Mouse (Mus musculus): ENCODE measurements around the gene Egfr. TPM values are rescaled to one million over a fixed set of nuclear protein-coding genes. Genes with fewer than 3 reads are reported as not detected.

Gene Egfr
- polyA plus RNA-seq, 1 experiment = 25.7 TPM

DNA sequence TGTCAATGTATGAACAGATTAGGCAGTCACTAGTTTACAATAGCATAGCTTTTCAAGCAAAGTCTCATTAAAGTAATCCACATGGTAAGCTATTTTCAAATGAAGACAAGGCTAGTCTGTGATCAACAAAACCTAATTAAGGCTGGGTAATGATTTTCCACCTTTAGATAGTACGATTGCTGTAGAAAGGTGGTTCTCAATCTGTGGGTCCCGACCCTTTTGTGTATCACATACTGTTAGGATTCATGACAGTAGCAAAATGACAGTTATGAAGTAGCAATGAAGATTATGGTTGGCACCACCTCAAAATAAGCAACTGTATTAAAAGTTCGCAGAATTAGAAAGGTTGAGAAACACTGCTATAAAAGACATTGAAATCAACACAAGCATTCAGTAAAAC, 90.9 kb downstream of the Egfr start:
- 79% methylated on average over 3 of the region's 3 CpGs for WGBS
- DNase-seq = no peak
- TF ChIP-seq CTCF (IDR thresholded peaks at IDR 0.05; ENCODE audit: insufficient read depth, low read length) (no peak), POLR2A (IDR thresholded peaks at IDR 0.05; ENCODE audit: borderline replicate concordance, extremely low read depth, low read depth, low read length) (no peak)
- peaks cover 5% of the 10 kb centered on the region for H3K4me1 ChIP-seq (ENCODE audit: control insufficient read depth, insufficient read depth, low read length)
- H3K4me3 ChIP-seq (replicated peaks; ENCODE audit: extremely low read depth, low read depth, low read length) = no peak overlapping the region

DNA sequence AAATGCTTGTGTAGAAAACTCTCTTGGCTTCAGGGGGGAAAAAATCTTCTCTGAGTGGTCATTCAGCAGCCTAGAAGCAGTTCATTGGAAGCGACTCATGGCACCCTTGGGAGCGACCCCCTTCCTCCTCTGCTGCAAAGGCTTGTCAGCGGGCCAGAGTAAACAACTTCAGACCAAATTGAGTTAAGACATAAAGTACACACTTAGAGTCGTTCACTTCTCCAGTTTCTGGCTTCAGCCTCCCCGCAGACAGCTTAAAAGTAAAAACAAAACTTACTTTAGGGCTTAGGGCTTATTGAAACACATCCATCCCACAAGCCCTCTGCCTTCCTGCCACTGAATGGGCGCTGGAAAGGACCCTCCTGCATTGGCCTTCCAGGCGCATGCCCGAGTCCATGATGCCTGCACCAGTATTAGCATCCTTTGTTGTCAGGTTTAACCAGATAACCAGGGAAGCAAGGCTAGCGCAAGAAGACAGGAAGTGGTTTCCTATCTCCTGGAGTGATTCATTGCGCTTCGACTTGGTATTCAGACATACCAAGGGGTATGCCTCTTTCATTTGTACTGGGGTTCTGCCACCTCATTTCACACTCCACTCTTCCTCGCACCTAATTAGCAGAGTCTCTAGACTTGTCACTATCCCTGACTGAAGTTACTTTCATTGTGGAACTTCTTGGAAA, 92.0 kb downstream of the Egfr start:
- TF ChIP-seq CTCF (IDR thresholded peaks at IDR 0.05; ENCODE audit: insufficient read depth, low read length) (no peak), POLR2A (IDR thresholded peaks at IDR 0.05; ENCODE audit: borderline replicate concordance, extremely low read depth, low read depth, low read length) (no peak)
- WGBS = 31% methylated on average over 12 of the region's 12 CpGs
- Histone ChIP-seq H3K4me1 (ENCODE audit: control insufficient read depth, insufficient read depth, low read length) (peaks cover 8% of the 10 kb centered on the region), H3K4me3 (replicated peaks; ENCODE audit: extremely low read depth, low read depth, low read length) (no peak overlapping the region)
- DNase-seq = peak; percentile 28

DNA sequence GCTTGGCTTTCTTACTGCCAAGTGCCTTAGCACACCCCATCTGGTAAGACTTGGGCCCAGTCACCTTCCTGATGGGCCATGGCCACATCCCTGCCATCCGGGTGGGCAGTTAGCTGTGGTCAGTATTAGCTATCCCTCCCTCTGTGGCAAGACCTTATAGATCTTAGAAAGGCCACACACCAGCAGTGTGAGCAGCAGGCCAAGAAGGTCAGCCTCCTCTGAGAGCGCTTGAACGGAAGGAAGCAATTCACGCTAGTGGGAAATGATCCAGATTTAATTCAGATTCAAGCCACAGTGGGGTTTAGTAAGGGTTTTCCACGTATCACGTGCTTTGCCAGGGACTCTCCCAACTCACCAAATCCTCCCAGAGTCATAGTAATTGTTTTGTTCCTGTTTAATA, 96.9 kb downstream of the Egfr start:
- no peak for TF ChIP-seq POLR2A (IDR thresholded peaks at IDR 0.05; ENCODE audit: borderline replicate concordance, extremely low read depth, low read depth, low read length)
- TF ChIP-seq CTCF (IDR thresholded peaks at IDR 0.05; ENCODE audit: insufficient read depth, low read length) = no peak
- Histone ChIP-seq H3K4me3 (replicated peaks; ENCODE audit: extremely low read depth, low read depth, low read length) (no peak overlapping the region), H3K4me1 (ENCODE audit: control insufficient read depth, insufficient read depth, low read length) (peaks cover 9% of the 10 kb centered on the region)
- 47% methylated on average over 6 of the region's 6 CpGs for WGBS
- DNase-seq = peak; percentile 20

DNA sequence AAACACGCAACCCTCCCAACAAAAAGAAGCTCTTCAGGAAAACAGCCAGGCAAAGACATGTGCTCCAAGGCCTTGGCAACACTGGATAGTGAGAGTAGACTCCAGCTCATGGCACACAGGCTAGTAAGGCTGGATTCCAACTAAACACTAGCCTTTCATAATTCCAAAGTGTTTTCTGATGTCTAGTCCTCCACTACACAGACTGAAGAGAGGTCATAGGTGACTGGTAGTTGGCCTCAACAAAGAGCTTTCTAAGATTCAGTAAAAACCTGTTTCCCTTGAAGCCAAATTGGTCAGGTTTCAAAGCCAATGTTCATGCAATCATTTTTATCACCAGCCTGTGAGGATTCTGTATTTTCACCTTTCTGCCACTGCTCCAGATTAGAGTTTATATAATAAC, 99.4 kb downstream of the Egfr start:
- Histone ChIP-seq H3K4me3 (replicated peaks; ENCODE audit: extremely low read depth, low read depth, low read length) (no peak overlapping the region), H3K4me1 (ENCODE audit: control insufficient read depth, insufficient read depth, low read length) (peaks cover 4% of the 10 kb centered on the region)
- no peak for TF ChIP-seq CTCF (IDR thresholded peaks at IDR 0.05; ENCODE audit: insufficient read depth, low read length)
- TF ChIP-seq POLR2A (IDR thresholded peaks at IDR 0.05; ENCODE audit: borderline replicate concordance, extremely low read depth, low read depth, low read length) = no peak
- DNase-seq = no peak
- WGBS = 83% methylated on average over 1 of the region's 1 CpGs

DNA sequence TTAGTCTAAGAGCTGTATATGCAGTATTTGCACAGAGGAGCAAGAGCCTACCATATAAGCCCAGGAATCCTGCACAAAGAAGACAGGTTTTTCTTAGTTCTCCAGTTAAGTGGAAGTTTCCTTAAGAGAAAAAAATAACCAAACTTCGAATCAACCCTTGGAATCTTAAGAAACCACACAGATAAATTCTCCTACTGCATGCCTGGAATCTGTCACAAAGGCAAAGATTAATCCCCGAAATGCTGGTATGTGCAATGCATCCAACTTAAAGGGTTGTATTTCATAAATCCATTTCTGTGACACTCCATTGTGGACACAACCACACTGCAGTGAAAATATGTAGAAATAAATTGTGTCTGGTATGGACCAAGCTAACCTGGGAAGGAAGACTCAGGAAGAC, 102.1 kb downstream of the Egfr start:
- Histone ChIP-seq H3K4me1 (ENCODE audit: control insufficient read depth, insufficient read depth, low read length) (no peaks in the 10 kb centered on the region), H3K4me3 (replicated peaks; ENCODE audit: extremely low read depth, low read depth, low read length) (no peak overlapping the region)
- WGBS = 49% methylated on average over 2 of the region's 2 CpGs
- TF ChIP-seq POLR2A (IDR thresholded peaks at IDR 0.05; ENCODE audit: borderline replicate concordance, extremely low read depth, low read depth, low read length) = no peak
- TF ChIP-seq CTCF (IDR thresholded peaks at IDR 0.05; ENCODE audit: insufficient read depth, low read length) = no peak
- DNase-seq = no peak

DNA sequence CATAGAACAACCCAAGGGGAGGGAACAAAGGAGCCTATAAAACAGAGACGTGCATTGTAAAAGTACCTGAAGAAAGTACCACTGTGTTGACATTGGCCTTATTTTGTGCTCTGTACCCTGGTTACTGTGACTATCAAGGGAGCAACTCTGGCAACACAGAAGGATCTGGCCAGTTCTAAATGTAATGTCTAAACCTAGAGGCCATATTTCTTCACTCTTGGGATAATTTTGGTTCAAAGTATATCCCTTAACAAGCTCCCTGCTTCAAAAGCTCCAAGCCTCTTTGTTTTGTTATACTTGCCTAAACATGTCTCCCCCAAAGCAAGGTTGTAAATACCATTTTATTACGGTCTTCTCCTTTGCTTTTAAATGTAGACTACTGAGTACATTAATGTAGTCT, 105.3 kb downstream of the Egfr start:
- TF ChIP-seq CTCF (IDR thresholded peaks at IDR 0.05; ENCODE audit: insufficient read depth, low read length) (no peak), POLR2A (IDR thresholded peaks at IDR 0.05; ENCODE audit: borderline replicate concordance, extremely low read depth, low read depth, low read length) (no peak)
- 87% methylated on average over 2 of the region's 2 CpGs for WGBS
- DNase-seq = no peak
- Histone ChIP-seq H3K4me1 (ENCODE audit: control insufficient read depth, insufficient read depth, low read length) (no peaks in the 10 kb centered on the region), H3K4me3 (replicated peaks; ENCODE audit: extremely low read depth, low read depth, low read length) (no peak overlapping the region)

DNA sequence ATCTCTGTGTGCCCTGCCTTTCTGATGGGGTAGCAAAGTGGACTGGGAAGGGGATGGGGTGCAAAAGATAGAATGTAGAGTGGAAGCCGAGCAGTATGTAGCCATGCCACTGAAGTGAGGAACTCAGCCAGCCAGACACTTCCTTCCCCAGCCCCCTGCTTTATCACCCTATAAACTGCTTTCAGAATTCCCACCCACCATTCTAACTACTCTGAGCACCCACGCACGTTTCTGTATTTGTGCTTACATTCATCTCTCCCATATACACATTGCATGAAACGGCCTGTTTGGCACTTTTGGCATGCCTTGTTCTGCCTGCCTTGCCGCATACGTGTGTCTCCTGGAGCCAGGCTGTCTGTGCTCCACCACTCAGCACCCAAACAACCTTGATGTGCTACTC, 109.0 kb downstream of the Egfr start:
- TF ChIP-seq CTCF (IDR thresholded peaks at IDR 0.05; ENCODE audit: insufficient read depth, low read length) (no peak), POLR2A (IDR thresholded peaks at IDR 0.05; ENCODE audit: borderline replicate concordance, extremely low read depth, low read depth, low read length) (no peak)
- DNase-seq = no peak
- no peak overlapping the region for H3K4me3 ChIP-seq (replicated peaks; ENCODE audit: extremely low read depth, low read depth, low read length)
- WGBS = 74% methylated on average over 6 of the region's 6 CpGs
- no peaks in the 10 kb centered on the region for H3K4me1 ChIP-seq (ENCODE audit: control insufficient read depth, insufficient read depth, low read length)

DNA sequence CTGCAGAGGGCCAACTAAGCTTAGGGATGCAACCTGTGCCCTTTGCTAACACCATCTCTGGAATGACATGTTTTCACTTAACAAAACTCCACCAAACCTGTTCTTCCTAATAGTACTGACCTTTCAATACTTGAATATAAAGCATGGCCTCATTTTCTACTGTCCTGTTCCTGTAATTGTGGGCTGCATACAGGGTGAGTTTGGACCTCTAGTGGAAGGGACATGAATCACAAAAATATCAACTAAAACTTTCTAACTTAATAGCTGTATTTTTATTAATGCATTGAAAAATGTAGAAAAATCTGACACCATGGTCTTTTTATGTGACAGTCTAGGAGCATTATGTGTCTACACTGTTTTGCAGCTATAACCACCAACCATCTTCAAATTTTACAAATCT, 111.5 kb downstream of the Egfr start:
- no peak for DNase-seq
- H3K4me1 ChIP-seq (ENCODE audit: control insufficient read depth, insufficient read depth, low read length) = no peaks in the 10 kb centered on the region
- H3K4me3 ChIP-seq (replicated peaks; ENCODE audit: extremely low read depth, low read depth, low read length) = no peak overlapping the region
- no peak for TF ChIP-seq CTCF (IDR thresholded peaks at IDR 0.05; ENCODE audit: insufficient read depth, low read length)
- TF ChIP-seq POLR2A (IDR thresholded peaks at IDR 0.05; ENCODE audit: borderline replicate concordance, extremely low read depth, low read depth, low read length) = no peak

DNA sequence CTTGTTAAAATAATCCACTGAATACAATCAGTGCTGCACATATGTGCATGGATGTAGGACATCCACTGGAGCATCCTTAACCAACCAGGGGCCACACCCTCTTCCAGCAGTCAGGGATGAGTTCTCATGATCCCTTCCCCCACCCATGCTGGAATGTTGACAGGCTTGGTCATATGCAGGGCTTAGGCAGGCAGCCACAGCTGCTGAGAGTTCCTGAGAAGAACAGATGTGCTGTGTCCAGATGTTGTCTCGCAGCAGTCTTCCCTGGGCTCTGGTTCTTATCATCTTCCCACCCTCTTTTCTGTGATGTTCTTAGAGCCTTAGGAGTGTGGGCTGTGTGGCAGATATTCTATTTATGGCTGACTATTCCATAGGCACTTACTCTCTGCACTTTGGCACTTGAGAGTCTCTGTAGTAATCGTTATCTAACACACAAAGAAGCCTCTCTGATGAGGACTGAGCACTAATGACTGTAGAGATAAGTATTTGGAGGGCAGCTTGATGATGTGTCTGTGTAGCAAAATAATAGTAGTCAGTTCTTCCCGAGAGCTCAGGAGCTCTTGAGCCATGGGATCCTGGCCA, 113.1 kb downstream of the Egfr start:
- 40% methylated on average over 3 of the region's 3 CpGs for WGBS
- H3K4me3 ChIP-seq (replicated peaks; ENCODE audit: extremely low read depth, low read depth, low read length) = no peak overlapping the region
- no peak for DNase-seq
- no peaks in the 10 kb centered on the region for H3K4me1 ChIP-seq (ENCODE audit: control insufficient read depth, insufficient read depth, low read length)
- no peak for TF ChIP-seq POLR2A (IDR thresholded peaks at IDR 0.05; ENCODE audit: borderline replicate concordance, extremely low read depth, low read depth, low read length)

DNA sequence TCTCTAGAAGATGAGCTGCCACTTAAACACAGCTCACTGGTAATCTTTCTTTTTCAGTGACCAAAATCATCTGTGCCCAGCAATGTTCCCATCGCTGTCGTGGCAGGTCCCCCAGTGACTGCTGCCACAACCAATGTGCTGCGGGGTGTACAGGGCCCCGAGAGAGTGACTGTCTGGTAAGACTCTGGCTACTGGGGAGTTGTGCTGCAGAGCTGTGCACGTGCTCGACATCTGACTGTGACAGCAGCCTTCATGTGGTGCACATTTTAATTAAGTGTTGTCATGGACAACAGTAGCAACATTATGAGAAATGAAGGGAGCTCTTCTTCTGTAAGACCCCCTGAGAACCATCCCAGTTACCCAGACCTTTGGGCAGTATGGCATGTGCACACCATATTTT, 116.0 kb downstream of the Egfr start:
- Histone ChIP-seq H3K4me3 (replicated peaks; ENCODE audit: extremely low read depth, low read depth, low read length) (no peak overlapping the region), H3K4me1 (ENCODE audit: control insufficient read depth, insufficient read depth, low read length) (no peaks in the 10 kb centered on the region)
- DNase-seq = no peak
- TF ChIP-seq POLR2A (IDR thresholded peaks at IDR 0.05; ENCODE audit: borderline replicate concordance, extremely low read depth, low read depth, low read length) = no peak
- TF ChIP-seq CTCF (IDR thresholded peaks at IDR 0.05; ENCODE audit: insufficient read depth, low read length) = no peak
- WGBS = 84% methylated on average over 6 of the region's 6 CpGs

All from lung, adult 2 months (tissue).